Mouse (Mus musculus): ENCODE results near the gene Endod1. TPM values are rescaled to one million over a fixed set of nuclear protein-coding genes. Genes with fewer than 3 reads are reported as not detected.

The Endod1 gene
- polyA plus RNA-seq (2015; fragmentation: Nextera tagmentation; extraction: Ambion mirVana), result 18.3 and 19.3 TPM in 2 replicates

- H3K4me3 ChIP-seq (replicated peaks; ENCODE audit: low read depth, low read length), result peak within 1 kb of the TSS; percentile 69
- no peaks in the 10 kb centered on the region for H3K27me3 ChIP-seq (ENCODE audit: insufficient read depth, low read length)
- H3K4me2 ChIP-seq (ENCODE audit: low read length), result peak within 1 kb of the TSS; percentile 94
- no peak for TF ChIP-seq CTCF (IDR thresholded peaks at IDR 0.05; ENCODE audit: low read depth)
- no peaks in the 10 kb centered on the region for H3K36me3 ChIP-seq (ENCODE audit: insufficient read depth, low read length)
- peak within 1 kb of the TSS; percentile 84 for H3K27ac ChIP-seq
- DNase-seq (ENCODE audit: low spot score), result peak; percentile 82
- ATAC-seq (replicated peaks; ENCODE audit: low FRiP score, low read depth), result peak; percentile 42; the same call in 1 of the 2 replicates
- no peaks in the 10 kb centered on the region for H3K9me3 ChIP-seq (replicated peaks; ENCODE audit: low read length)
- no peaks in the 10 kb centered on the region; the same call in 1 of the 2 replicates for H3K4me1 ChIP-seq (replicated peaks; ENCODE audit: insufficient read depth, low read length)
- 8% methylated on average over 8 of the region's 8 CpGs for WGBS
- peak within 1 kb of the TSS; percentile 81 for H3K9ac ChIP-seq (ENCODE audit: low read depth, low read length)
Measured at GRCm38 (mm10) chr9:14381353-14382055, at the start of gene Endod1. Gene Endod1, minus strand, starts transcription at chr9:14381507.

DNA sequence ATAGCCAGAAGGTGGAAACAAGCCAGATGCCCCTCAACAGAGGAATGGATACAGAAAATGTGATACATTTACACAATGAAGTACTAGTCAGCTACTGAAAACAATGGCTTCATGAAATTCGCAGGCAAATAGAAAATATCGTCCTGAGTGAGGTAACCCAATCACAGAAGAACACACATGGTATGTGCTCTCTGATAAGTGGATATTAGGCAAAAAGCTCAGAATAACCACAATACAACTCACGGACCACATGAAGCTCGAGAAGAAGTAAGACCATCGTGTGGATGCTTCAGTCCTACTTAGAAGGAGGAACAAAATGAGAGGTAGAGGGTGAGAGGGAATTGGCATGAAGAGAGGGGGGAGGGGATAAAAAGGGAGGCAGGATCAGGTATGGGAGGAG is 27.8 kb upstream of the Endod1 start:
- no peaks in the 10 kb centered on the region for H3K27me3 ChIP-seq (ENCODE audit: insufficient read depth, low read length)
- no peaks in the 10 kb centered on the region for H3K4me1 ChIP-seq (replicated peaks; ENCODE audit: insufficient read depth, low read length)
- H3K4me2 ChIP-seq (ENCODE audit: low read length), result no peak overlapping the region
- 92% methylated on average over 5 of the region's 5 CpGs for WGBS
- ATAC-seq (replicated peaks; ENCODE audit: low FRiP score, low read depth) (no peak), DNase-seq (ENCODE audit: low spot score) (no peak)
- no peaks in the 10 kb centered on the region for H3K36me3 ChIP-seq (ENCODE audit: insufficient read depth, low read length)
- H3K9ac ChIP-seq (ENCODE audit: low read depth, low read length), result no peak overlapping the region
- no peak overlapping the region for H3K27ac ChIP-seq
- no peak for TF ChIP-seq CTCF (IDR thresholded peaks at IDR 0.05; ENCODE audit: low read depth)
- H3K4me3 ChIP-seq (replicated peaks; ENCODE audit: low read depth, low read length), result no peak overlapping the region
- no peaks in the 10 kb centered on the region for H3K9me3 ChIP-seq (replicated peaks; ENCODE audit: low read length)

DNA sequence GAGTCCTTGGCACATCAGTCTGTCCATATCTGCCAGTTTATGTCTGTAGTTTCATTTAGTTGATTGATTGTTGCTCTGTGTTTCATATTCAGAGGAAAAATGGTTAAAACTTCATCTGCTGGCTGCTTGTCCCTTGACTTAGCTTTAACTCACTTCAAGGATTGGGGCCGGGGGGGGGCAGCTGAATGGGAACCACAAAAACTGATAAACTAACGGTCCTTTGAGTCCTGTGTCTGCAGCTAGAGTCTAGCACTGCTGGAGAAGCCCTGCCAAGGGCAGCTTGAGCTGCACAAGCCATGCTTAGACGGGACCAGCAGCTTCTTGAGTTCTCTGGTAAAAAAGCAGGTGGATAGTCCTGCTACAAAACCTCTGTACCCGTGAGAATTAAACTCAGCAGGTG is 26.7 kb upstream of the Endod1 start:
- WGBS, result 81% methylated on average over 4 of the region's 4 CpGs

DNA sequence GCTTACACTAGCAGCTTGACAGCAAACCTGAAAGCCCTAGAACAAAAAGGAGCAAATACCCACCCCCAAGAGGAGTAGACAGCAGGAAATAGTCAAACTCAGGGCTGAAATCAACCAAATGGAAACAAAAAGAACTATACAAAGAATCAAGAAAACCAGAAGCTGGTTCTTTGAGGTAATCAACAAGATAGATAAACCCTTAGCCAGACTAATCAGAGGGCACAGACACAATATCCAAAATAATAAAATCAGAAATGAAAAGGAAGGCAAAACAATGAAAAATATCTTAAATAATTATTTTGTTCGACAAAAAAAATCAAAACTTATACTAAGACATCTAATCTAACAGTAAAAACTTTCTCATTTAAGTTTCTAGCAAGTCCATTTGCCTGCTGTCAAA is 24.7 kb upstream of the Endod1 start:
- H3K4me2 ChIP-seq (ENCODE audit: low read length), result no peak overlapping the region
- no peak overlapping the region for H3K9ac ChIP-seq (ENCODE audit: low read depth, low read length)
- no peak overlapping the region for H3K4me3 ChIP-seq (replicated peaks; ENCODE audit: low read depth, low read length)
- TF ChIP-seq CTCF (IDR thresholded peaks at IDR 0.05; ENCODE audit: low read depth), result no peak
- no peaks in the 10 kb centered on the region for H3K27me3 ChIP-seq (ENCODE audit: insufficient read depth, low read length)
- 62% methylated on average over 1 of the region's 1 CpGs for WGBS
- no peaks in the 10 kb centered on the region for H3K9me3 ChIP-seq (replicated peaks; ENCODE audit: low read length)
- H3K4me1 ChIP-seq (replicated peaks; ENCODE audit: insufficient read depth, low read length), result no peaks in the 10 kb centered on the region
- no peak overlapping the region for H3K27ac ChIP-seq
- ATAC-seq (replicated peaks; ENCODE audit: low FRiP score, low read depth), result no peak
- DNase-seq (ENCODE audit: low spot score), result no peak
- no peaks in the 10 kb centered on the region for H3K36me3 ChIP-seq (ENCODE audit: insufficient read depth, low read length)

More for the DNA sequence above, 26.7 kb upstream of the Endod1 start:
- Histone ChIP-seq H3K9me3 (replicated peaks; ENCODE audit: low read length) (no peaks in the 10 kb centered on the region), H3K36me3 (ENCODE audit: insufficient read depth, low read length) (no peaks in the 10 kb centered on the region), H3K4me3 (replicated peaks; ENCODE audit: low read depth, low read length) (no peak overlapping the region), H3K9ac (ENCODE audit: low read depth, low read length) (no peak overlapping the region), H3K4me1 (replicated peaks; ENCODE audit: insufficient read depth, low read length) (no peaks in the 10 kb centered on the region), H3K27ac (no peak overlapping the region), H3K4me2 (ENCODE audit: low read length) (no peak overlapping the region), H3K27me3 (ENCODE audit: insufficient read depth, low read length) (no peaks in the 10 kb centered on the region)
- no peak for TF ChIP-seq CTCF (IDR thresholded peaks at IDR 0.05; ENCODE audit: low read depth)
- ATAC-seq (replicated peaks; ENCODE audit: low FRiP score, low read depth) (no peak), DNase-seq (ENCODE audit: low spot score) (no peak)

DNA sequence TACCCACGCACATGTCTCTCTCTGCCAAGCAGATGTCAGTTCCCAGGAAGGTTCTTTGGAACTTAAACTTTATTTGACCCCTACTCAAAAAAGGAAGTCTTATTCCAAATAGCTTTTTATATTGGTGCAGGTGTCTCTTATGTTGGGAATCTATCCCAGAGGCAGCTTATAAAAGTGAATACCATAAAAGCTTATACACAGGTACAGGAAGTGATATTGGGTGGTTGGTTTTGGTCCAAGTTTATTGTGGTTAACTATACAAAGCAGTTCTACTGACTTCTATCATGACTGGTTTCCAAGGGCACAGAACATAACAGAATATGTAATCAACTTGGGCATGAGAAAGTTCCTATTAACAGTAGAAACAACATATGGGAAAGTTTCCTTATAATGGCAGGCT is 20.8 kb upstream of the Endod1 start:
- TF ChIP-seq CTCF (IDR thresholded peaks at IDR 0.05; ENCODE audit: low read depth), result no peak
- ATAC-seq (replicated peaks; ENCODE audit: low FRiP score, low read depth) (no peak), DNase-seq (ENCODE audit: low spot score) (no peak)
- no peak overlapping the region for H3K27ac ChIP-seq
- no peaks in the 10 kb centered on the region for H3K27me3 ChIP-seq (ENCODE audit: insufficient read depth, low read length)
- H3K4me1 ChIP-seq (replicated peaks; ENCODE audit: insufficient read depth, low read length), result no peaks in the 10 kb centered on the region
- 83% methylated on average over 1 of the region's 1 CpGs for WGBS
- no peaks in the 10 kb centered on the region for H3K36me3 ChIP-seq (ENCODE audit: insufficient read depth, low read length)
- H3K4me2 ChIP-seq (ENCODE audit: low read length), result no peak overlapping the region
- no peaks in the 10 kb centered on the region for H3K9me3 ChIP-seq (replicated peaks; ENCODE audit: low read length)
- H3K4me3 ChIP-seq (replicated peaks; ENCODE audit: low read depth, low read length), result no peak overlapping the region
- no peak overlapping the region for H3K9ac ChIP-seq (ENCODE audit: low read depth, low read length)

- H3K4me2 ChIP-seq (ENCODE audit: low read length), result no peak overlapping the region
- H3K36me3 ChIP-seq (ENCODE audit: insufficient read depth, low read length), result no peaks in the 10 kb centered on the region
- 90% methylated on average over 5 of the region's 5 CpGs for WGBS
- H3K9ac ChIP-seq (ENCODE audit: low read depth, low read length), result no peak overlapping the region
- ATAC-seq (replicated peaks; ENCODE audit: low FRiP score, low read depth) (no peak), DNase-seq (ENCODE audit: low spot score) (no peak)
- H3K9me3 ChIP-seq (replicated peaks; ENCODE audit: low read length), result no peaks in the 10 kb centered on the region
- H3K27ac ChIP-seq, result no peak overlapping the region
- no peaks in the 10 kb centered on the region for H3K27me3 ChIP-seq (ENCODE audit: insufficient read depth, low read length)
- no peaks in the 10 kb centered on the region for H3K4me1 ChIP-seq (replicated peaks; ENCODE audit: insufficient read depth, low read length)
- H3K4me3 ChIP-seq (replicated peaks; ENCODE audit: low read depth, low read length), result no peak overlapping the region
- no peak for TF ChIP-seq CTCF (IDR thresholded peaks at IDR 0.05; ENCODE audit: low read depth)
Measured at GRCm38 (mm10) chr9:14400392-14400791, 19.1 kb upstream of the Endod1 start.

Measured in kidney, postnatal 0 days (tissue).